Mouse (Mus musculus): ENCODE measurements around the gene Pfdn4. TPM values are rescaled to one million over a fixed set of nuclear protein-coding genes. Genes with fewer than 3 reads are reported as not detected.

The Pfdn4 gene
- total RNA-seq (2023): 17.6 to 20.7 TPM (median 19.3 TPM) in 4 replicates

DNA sequence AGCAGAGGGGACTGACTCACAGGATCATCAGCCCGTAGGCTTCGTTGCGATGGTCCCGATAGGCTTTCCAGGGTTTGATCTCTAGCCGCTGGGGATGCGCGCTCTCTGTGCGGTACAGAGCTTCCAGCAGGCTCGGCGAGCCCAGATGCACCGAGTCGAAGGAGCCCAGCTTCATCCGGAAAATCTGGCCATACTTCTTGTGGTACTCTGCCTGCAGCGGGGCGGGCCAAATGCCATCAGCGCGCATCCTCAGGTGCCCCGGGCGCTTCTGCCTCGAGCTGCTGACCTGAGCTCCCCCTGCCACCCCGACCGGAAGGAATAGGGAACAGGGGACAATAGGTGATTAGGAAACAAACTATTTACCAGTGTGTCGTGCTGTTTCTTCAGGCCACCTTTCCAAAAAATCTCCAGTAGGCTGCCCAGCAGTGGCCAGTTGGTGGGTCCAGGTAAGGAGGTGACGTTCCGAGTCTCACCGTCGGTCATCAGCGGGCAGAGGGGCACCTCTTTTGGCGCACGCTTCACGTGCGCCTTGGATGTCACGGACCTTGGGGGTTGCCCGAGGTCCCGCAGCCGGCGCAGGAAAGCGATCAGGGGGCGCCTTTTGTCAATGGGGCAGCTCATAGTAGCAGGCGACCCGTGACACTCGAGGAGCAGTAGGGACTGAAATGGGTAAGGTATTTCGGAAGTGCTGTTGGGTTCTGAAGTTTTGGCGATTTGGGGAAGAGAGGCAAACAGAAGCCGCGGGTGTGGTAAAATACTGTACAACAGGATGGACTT, at the start of gene Pfdn4:
Pfdn4 (plus strand) TSS at position 275 of the 777 bp plus-strand sequence.

DNA sequence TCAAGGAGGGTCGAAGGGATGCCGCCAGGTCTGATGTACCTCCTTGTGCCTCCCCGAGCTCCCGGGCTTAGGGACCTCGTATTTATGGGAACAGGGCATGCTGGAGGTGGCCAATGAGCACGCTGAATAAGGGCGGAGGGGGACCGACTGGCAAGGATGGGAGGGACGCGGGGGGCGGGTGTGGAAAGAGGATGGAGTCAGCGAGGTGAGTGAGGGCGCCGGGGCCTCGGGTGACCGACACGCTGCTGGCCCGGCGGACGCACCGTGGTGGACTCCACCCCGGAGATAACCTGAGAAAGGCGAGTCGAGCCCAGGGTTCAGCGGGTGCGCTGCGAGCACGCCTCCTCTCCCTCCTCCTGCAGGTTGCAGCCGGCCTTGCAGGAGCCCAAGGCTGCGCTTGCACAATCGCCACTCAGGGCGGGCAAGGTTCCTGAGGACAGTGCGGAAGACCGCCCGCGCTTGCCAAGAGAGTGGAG, 901 bp downstream of the Pfdn4 start, which contains the start of gene Cyp24a1:
Cyp24a1 (minus strand) TSS at position 55 of the 476 bp plus-strand sequence.

Other genes starting within 250 kb of the Pfdn4 start
- 0.24 to 0.66 TPM in 2 of 4 replicates, not detected in the others for gene Bcas1, start 68.6 kb upstream of the Pfdn4 start, total RNA-seq (2023)
- not detected in 4 replicates for gene Cyp24a1, start 717 bp downstream of the Pfdn4 start, total RNA-seq (2023)
- not detected in 4 replicates for gene 4930470P17Rik, start 105.6 kb downstream of the Pfdn4 start, total RNA-seq (2023)
- gene Dok5, start 235.4 kb downstream of the Pfdn4 start, total RNA-seq (2023): not detected in 4 replicates